Mouse (Mus musculus) adrenal gland, postnatal 36 days (tissue): ENCODE results near the gene H2afy. TPM values are rescaled to one million over a fixed set of nuclear protein-coding genes. Genes with fewer than 3 reads are reported as not detected.
"Not testable (repeated sequence)": the region's sequence is repeated elsewhere in the genome, so short reads cannot be mapped to it uniquely, and the experiment has no call there.

Source experiments
- DNase-seq, 2 experiments: peaks; one replicate each; pipeline ENCODE4 v3.0.0; 2021; ENCODE audit warnings: mixed read lengths in 1 of 2
- total RNA-seq, 2 experiments: library from RNA; stranded (reverse); gene quantifications; 2 replicates each; pipeline ENCODE4 v1.2.3; 2021

The H2afy gene
- total RNA-seq, 2 experiments from 2014 or later = 119 to 146 TPM

DNA sequence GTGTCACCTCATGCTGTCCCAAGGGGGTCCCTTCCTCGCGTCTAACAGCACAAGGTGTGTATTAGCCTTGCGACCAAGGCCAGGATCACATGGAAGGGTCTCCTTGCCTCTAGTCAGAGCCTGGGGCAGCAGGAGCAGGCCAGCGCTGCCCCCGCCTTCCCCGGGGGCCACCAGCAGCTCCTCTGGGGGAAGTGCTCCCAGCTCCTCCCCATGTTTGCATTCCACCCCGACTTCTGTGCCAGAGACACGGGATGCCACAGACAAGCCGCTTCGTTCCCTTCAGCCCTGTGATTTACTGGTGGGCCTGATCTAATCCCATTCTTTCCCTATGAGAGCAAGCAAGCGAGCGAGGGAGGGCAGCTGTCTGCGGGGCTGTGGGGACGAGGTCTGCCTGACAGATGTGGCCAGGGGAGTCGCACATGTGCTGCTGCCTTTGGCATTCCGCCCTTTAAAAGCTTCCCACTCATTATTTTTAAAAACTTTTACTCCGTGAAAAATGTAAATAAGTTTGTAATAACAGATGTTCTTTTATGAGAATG lies 57.4 kb downstream of the H2afy start:
- DNase-seq = no peak

DNA sequence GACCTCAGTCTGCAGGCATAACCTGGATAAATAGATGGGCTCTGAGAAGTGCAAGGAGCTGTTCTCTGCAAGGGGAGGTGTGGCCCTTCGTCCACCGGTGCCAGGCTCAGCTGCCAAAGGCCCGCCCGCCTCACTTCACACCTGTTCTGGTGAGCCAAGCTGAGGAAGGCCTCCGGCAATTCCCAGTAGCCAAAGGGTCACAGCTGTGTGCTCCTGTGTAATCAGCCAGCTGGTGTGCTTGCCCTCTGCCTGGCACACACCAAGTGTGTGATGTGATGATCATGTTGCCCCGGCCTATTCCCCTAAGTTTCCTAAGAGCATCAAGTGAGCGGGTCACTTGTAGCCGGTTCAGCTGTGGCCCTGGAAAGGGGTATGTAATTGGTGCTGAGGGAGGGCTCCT lies 60.2 kb downstream of the H2afy start:
- no peak for DNase-seq

DNA sequence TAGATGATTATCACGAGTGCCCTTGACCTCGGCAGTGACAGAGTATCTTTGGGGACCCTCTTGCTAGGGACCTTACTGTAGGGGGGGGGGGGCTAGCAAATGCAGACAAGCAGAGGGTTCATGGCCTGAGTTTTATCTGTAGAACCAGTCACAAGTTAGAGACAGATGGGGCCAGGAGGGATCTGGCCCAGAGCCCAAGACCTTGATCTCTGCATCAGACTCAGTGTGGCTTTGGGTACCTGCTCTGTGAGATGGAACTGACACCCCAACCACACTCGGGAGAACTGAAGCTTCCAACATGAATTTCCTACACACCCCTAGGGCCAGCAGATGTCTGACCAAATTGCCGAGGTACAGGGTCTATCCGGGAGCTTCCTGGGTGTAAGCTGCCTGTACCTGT lies 63.0 kb downstream of the H2afy start:
- DNase-seq = peak; percentile 27 to 43

DNA sequence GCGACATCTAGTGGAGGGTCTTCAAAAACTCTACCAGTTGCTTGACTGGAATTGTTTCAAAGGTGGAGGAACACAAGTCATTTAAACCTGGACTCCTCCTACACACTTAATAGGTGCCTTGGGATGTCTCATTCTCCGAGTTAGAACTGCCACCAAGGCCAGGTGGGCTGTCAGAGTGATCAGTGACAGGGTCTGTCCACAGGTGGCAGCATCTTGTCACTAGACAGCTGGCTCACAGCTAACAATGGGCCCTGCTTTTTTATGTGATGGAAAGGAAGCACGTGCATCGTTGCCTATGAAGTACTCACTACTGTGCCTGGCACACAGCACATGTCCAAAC lies 63.9 kb downstream of the H2afy start:
- peak in 1 of 2 experiments; percentile 22 for DNase-seq

- DNase-seq = no peak
These were observed 64.4 kb downstream of the H2afy start for GRCm38 (mm10) chr13:56071586-56072267.

- DNase-seq = no peak
These were observed 66.5 kb downstream of the H2afy start for GRCm38 (mm10) chr13:56069643-56070042.

GRCm38 (mm10) chr13:56068517-56068916 lies 67.6 kb downstream of the H2afy start:
- no peak for DNase-seq

- DNase-seq = no peak
These were observed 69.3 kb downstream of the H2afy start for GRCm38 (mm10) chr13:56066904-56067303.

DNA sequence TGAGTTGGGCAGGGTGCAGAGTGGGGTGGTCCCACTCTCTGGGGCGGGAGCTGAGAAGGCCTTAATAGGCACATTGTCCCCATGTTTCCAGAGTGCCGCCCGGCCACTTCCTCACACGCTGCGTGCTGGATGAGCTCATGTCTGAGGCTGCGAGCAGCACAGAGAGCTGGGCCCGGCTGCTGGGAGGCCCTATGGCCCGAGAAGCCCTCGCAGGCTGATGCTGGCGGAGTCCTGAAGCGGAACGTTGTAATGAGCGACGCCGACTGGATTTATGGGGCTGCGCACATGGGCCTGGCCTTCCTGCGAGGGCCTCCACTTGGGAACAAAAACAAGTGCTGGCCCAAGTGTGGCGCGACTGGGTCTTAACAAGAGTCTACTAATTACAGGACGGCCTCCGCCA lies 70.0 kb downstream of the H2afy start:
- DNase-seq = no peak

GRCm38 (mm10) chr13:56057761-56058160 lies 78.4 kb downstream of the H2afy start:
- DNase-seq = no peak

- DNase-seq = no peak
These were observed 80.4 kb downstream of the H2afy start for GRCm38 (mm10) chr13:56055720-56056119.

- no peak for DNase-seq
These were observed 82.1 kb downstream of the H2afy start for GRCm38 (mm10) chr13:56054089-56054488.

GRCm38 (mm10) chr13:56052781-56053180 lies 83.4 kb downstream of the H2afy start:
- no peak for DNase-seq

DNA sequence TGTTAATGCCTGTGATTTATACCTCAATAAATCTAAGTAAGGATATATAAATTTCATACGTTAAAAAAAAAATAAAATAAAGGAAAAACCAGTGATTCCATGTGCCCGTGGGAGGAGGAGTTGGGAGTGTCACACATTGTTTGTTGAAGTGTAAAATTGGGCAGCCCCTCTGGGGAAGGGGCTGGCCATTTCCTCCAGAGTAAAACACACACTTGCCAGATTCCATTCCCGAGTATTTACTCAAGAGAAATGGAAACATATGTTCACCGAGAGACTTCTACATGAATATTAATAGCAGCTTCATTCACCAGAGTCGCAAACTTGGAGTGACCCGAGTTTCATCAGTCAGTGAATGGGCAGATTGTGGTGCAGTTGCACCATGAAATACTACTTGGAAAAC lies 85.9 kb downstream of the H2afy start:
- DNase-seq = no peak

GRCm38 (mm10) chr13:56042221-56042620 lies 93.9 kb downstream of the H2afy start:
- DNase-seq = no peak

GRCm38 (mm10) chr13:56040621-56041020 lies 95.5 kb downstream of the H2afy start:
- DNase-seq = no peak

DNA sequence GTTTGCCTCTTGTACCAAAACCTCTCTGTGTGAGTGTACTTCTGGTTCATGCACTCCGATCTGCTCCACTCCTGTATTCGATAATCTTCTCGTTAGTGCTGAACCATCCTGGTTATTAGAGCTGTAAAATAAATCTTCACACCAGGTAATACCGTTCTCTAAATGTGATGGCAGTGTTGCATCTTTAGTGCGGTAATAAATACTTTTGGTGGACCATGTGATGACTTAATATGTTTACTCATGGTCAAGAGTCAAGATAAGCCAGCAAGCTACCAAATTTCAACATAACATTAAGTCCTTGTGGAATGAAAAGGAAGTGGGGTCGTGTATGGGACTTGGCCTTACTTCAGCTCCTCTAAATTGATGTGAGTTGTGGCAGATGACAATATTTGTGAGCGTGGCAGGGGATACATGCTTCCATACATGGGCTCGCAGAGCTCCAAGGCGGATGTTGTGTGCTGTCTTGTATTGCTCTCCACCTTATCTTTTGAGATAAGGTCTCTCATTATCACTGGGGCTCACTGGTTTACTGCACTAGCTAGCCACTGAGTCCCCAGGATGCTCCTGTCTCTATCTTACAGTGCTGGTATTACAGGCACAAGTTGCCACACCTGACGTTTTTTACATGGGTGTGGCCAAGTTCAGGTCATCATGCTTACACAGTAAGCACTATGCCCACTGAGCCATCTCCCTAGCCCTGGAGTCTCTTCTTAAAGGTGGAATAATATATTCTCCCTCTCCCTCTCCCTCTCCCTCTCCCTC lies 96.4 kb downstream of the H2afy start:
- DNase-seq = no peak

DNA sequence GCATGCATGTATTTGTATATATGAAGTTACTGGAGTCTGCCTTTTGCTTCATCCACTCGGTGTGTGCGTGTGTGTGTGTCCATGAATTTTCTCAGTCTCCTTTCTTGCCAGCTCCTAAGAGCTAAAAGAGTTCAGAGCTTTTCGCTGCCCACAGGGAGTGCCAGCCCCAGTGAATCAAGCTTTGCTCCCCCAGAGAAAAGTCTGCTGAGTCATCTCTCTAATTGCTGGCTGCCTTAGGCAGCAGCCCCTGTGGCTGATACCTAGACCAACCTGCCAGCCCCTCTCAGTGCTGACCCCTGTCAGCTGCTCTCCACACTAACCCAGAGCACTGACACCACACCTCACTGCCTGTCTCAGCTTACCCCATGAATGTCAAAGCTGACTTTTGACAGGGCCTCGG lies 107.2 kb downstream of the H2afy start:
- DNase-seq = no peak

DNA sequence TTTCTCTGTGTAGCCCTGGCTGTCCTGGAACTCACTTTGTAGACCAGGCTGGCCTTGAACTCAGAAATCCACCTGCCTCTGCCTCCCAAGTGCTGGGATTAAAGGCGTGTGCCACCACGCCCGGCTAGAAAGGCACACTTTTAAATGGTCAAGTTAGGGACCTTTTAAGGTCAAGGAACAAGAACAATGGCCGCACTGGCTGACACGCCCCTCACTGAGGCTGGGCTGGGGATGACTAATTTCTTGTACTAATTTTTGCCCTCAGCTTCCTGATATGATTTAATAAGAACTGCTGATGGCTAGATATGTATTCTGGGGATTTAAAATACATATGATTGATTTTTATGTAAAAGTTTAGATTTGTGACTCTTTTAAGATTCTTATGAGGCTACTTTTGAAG lies 108.2 kb downstream of the H2afy start:
- DNase-seq = not testable (repeated sequence)

GRCm38 (mm10) chr13:56026623-56027022 lies 109.5 kb downstream of the H2afy start:
- DNase-seq = no peak

DNA sequence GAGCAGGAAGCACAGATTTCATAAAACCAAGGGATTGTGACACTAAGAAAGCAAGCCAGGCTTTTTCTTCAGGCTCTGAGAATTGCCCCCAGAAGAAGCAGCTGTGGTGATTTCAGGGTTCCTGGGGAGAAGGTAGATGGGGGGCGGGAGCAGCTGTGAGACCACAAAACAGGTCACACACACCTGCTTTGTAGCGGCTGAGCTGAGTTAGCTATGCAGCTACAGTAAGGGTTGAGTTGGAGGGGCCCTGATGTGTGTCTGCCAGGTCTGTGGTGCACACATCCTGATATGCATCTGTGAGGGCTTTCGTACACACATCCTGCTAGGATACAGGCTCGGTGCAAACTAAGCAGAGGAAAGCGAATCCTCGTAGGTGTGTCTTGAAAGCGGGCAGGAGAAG lies 110.1 kb downstream of the H2afy start:
- no peak for DNase-seq

DNA sequence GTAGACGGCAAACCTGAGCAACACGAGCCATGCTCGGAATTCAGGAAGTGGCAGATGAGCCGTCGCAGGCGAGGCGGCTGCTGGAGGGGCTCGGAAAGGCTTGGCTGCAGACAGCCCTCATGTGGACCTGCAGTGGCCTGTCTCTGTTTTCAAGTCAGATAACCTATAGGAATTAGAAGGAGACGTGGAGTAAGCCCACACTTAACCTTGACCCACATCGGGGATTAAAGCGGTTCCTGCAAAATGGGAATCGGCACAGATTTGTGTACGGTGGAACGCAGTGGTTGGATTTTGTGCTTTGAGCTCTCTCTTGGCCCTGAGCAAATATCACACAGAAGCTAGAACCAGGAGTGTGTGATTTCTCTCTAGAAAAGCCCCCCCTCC lies 111.1 kb downstream of the H2afy start:
- peak in 1 of 2 experiments; percentile 18 for DNase-seq

- no peak for DNase-seq
These were observed 111.6 kb downstream of the H2afy start for GRCm38 (mm10) chr13:56024410-56025026.
